Mouse (Mus musculus): ENCODE results near the gene Ddx59.

The Ddx59 gene

DNA sequence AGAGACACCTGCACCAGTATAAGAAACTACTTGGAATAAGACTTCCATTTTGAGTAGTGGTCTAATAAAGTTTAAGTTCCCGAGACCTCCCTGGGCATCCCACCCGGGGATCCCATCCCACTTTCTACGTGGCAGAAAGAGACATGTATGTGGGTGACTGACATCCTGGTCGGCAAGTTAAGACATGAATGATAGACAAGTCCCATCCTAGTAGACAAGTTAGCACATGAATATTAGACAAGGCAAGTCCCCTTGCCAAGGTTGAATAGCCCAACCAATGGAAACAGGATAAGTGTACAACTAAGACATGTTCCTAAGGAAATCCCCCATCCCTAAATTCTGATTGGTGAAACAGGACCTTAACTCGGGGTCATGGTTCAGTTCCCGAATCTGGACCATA lies 34.5 kb downstream of the Ddx59 start:
- no peak for DNase-seq (ENCODE audit: low read depth, low spot score)

- DNase-seq (ENCODE audit: low read depth, low spot score): no peak
Observed at GRCm38 (mm10) chr1:136450206-136450605, 35.1 kb downstream of the Ddx59 start.

GRCm38 (mm10) chr1:136452421-136452820 lies 37.4 kb downstream of the Ddx59 start:
- no peak for DNase-seq (ENCODE audit: low read depth, low spot score)

- DNase-seq (ENCODE audit: low read depth, low spot score): peak; percentile 21
Observed at GRCm38 (mm10) chr1:136455756-136456585, 40.9 kb downstream of the Ddx59 start.

DNA sequence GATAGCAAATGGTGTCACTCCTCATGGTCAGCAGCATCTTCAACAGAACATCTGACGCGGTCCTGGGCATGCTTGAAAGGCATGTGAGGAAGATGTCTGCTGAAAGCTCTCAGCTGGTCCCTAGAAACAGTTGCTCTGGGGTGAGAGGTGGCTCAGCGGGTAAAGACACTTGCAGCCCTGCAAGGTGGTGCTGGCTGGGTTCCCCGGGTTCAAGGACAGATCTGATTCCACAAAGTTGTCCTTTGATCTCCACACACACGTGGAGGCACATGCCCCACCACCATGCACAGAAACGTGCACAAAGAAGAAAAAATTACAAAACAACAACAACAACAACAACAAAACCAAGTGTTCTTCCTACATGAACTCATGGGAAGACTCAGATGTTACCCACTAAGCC lies 41.7 kb downstream of the Ddx59 start:
- no peak for DNase-seq (ENCODE audit: low read depth, low spot score)

GRCm38 (mm10) chr1:136457403-136457802 lies 42.3 kb downstream of the Ddx59 start:
- no peak for DNase-seq (ENCODE audit: low read depth, low spot score)

DNA sequence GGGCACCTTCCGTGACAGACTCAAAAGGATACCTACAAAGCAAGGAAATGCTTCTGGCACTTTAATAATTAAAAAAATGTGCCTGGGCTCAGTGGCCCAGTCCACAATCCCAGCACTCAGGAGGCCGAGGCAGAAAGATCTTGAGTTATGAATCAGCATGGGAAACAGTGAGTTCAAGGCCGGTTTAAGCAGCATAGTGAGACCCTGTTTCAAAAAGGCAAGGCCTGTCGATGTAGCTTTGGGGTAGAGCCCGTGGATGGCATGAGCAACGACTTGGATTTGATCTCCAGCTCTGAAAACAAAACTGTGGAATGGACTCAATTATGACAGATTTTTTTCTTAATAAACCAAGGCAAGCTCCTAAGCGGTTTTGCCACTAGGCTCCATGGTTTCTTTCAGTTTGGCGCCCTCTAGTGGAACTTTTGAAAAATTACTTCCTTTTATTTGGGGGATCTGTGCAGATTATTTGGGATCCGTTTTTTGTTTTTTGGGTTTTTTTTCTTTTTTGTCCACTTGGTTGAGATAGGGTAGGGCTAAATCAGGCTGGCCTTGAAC lies 43.7 kb downstream of the Ddx59 start:
- DNase-seq (ENCODE audit: low read depth, low spot score): peak; percentile 73

GRCm38 (mm10) chr1:136462443-136462842 lies 47.4 kb downstream of the Ddx59 start:
- DNase-seq (ENCODE audit: low read depth, low spot score): no peak

DNA sequence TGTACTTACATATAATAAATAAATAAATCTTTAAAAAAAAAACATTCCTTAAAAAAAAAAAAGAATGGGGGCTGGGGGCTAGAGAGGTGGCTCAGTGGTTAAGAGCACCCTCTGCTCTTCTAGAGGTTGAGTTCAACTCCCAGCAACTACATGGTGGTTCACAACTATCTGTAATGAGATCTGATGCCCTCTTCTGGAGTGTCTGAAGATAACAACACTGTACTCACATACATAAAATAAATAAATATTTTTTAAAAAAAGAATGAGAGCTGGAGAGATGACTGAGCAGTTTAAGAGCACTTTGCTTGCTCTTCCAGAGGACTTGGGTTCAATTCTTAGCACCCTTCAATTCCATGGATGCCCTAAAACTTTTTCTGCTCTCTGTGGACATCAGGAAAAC lies 50.1 kb downstream of the Ddx59 start:
- no peak for DNase-seq (ENCODE audit: low read depth, low spot score)

DNA sequence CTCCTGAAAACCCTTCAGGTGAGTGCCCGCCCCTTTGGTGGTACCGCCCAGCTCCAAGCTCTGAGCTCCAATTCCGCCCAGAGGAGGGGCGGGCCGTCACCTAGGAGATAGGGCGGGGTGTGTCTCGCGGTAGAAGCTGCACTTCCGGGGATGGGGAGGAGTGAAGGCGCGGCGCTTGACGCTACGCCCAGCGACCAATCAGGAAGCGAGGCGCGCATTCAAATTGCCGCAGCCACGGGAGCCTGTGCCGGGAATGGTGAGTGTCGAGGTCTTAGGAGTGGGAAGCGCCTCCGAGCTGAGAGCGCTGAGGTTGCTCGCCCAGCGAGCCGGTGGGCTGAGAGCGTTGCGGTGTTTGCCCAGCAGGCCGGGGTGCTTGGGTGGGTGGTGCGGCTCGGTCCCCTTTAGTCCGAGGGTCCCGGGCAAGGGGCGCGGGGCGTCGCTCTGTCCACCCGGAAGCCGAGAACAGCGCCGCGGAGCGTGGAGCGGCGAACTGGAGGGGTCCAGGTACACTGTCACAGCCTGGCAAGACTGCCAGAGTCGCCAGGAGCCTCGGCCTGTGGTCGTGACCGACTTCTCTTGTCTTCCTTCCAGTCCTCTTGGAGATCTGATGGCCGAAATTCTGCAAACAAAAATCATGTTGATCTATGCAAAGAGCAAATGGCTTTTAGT lies 51.2 kb downstream of the Ddx59 start, which contains the start of gene Kif14:
Kif14 (plus strand) TSS at position 201 of the 669 bp plus-strand sequence.
- peak; percentile 96 for DNase-seq (ENCODE audit: low read depth, low spot score)

- no peak for DNase-seq (ENCODE audit: low read depth, low spot score)
Observed at GRCm38 (mm10) chr1:136469408-136469807, 54.3 kb downstream of the Ddx59 start.

DNA sequence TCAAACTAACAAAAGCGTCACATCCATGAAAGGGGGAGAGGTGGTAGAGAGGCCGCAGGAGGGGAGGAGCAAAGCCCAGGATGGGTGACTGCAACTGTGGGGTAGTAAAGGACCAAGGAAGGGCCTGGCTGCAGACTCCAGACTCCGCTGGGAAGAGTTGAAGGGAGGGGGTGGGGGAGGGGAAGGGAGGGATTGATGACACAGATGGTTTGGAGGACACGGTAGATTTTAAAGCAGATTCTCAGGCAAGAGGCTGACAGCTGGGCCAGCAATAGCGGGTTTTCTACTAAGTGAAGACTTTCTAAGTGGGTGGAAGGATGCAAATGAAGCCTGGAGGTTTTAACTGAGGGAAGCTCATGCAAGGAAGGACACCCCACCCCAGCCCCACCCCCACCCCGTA lies 55.4 kb downstream of the Ddx59 start:
- no peak for DNase-seq (ENCODE audit: low read depth, low spot score)

All from forelimb bud, embryonic 11.5 days (tissue).